Mouse (Mus musculus) left cerebral cortex, adult 2 months (tissue): Measurements from ENCODE around the gene AC153137.1. TPM values are rescaled to one million over a fixed set of nuclear protein-coding genes. Genes with fewer than 3 reads are reported as not detected.
A peak's percentile ranks its signal among the peaks of the same experiment; 100 is the strongest.

Experiments
- DNase-seq, 2 experiments: peaks; one replicate each; pipeline ENCODE4 v3.0.0; 2021 to 2022; ENCODE audit warnings: low spot score in 2 of 2, mixed read lengths in 1 of 2; ENCODE audit errors: extremely low spot score in 1 of 2
- H3K27ac ChIP-seq: fragments of 200-600 bp; 2 replicates; pipeline ENCODE4 v1.8.1; 2022
- H3K4me3 ChIP-seq: fragments of 200-600 bp; 2 replicates; pipeline ENCODE4 v1.8.1; 2022
- CTCF ChIP-seq: fragments of 200-600 bp; IDR thresholded peaks from 2 replicates; pipeline ENCODE4 v1.8.1; 2022; ENCODE audit warnings: antibody characterized with exemption, mild to moderate bottlenecking, moderate library complexity
- intact Hi-C: fragments of 180-260 bp; cut with DNase I; formaldehyde crosslinking; loops from one replicate; pipeline ENCODE4 v1.15.1; 2025
- total RNA-seq, 2 experiments: library from RNA; stranded (reverse); gene quantifications; 2 replicates each; pipeline ENCODE4 v1.2.3; 2021

The AC153137.1 gene
- total RNA-seq, 2 experiments from 2014 or later = not detected

DNA sequence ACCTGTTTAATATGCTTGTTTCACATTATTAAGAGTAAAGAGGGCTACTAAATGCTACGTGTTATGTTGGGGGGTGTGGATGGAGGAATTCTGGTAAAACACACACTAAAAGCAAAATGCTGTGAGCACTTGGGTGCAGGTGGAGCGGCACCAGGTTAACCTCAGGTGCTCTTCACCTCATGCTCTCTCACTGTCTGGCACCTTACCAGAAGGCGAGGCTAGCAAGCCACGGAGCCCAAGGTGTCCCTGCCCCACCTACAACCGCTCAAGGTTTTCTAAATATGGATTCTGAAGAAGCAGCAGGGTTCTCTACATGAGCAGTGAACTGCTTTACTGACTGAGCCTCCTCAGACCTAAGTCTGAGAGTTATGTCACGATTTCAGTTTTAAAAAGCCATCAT, 32.6 kb downstream of the AC153137.1 start:
- no peak overlapping the region for H3K27ac ChIP-seq
- DNase-seq = no peak
- no peak for TF ChIP-seq CTCF
- no peak overlapping the region for H3K4me3 ChIP-seq
- intact Hi-C loops = loop anchor here (5.0 to 10.0 kb wide), 3 partner anchors 140 to 168 kb away; no protein-coding TSS in a partner anchor

DNA sequence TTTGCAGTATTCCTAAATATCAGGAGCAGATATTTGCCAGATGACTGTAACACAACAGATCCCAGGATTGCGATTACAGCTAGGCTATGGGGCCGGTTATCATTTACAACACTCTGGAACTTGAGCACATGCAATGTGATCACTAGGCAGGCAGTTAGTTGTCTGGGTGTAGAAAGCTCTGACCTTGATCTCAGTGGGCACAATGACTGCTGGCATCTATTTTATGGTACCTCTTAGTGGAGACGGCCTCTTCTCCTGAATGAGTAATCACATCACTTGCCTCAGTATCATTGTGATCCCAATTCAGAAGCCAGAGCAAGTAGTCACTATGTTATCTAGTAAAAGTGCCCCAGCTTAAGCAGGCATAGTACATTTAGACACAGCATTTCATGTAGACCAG, 37.2 kb downstream of the AC153137.1 start:
- intact Hi-C loops = loop anchor here (10.0 kb wide), 1 partner anchor 136 kb away; no protein-coding TSS in a partner anchor
- TF ChIP-seq CTCF = no peak

DNA sequence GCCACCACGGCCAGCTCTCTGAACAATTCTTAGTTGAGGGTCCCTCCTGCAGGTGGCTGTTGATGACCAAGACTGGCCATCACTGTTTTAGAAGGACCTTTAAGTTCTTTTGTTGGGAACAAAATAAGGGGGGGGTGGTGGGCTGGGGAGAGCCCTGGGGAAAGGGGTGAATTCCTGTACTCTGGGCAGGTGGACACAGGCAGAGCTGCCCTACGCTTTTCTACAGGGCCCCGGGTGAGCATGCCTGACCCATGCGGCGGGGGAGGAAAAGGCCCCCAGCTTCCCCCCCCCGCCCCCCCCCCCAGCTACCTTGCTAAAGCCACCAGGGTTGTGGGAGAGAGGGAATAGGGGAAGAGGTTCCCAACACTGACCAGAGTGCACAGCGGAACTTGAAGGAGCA, 39.4 kb downstream of the AC153137.1 start:
- DNase-seq = no peak
- TF ChIP-seq CTCF = no peak
- intact Hi-C loops = no loop called here
- Histone ChIP-seq H3K4me3 (no peak overlapping the region), H3K27ac (no peak overlapping the region)

More for the DNA sequence above, 37.2 kb downstream of the AC153137.1 start:
- Histone ChIP-seq H3K27ac (no peak overlapping the region), H3K4me3 (no peak overlapping the region)
- DNase-seq = no peak

DNA sequence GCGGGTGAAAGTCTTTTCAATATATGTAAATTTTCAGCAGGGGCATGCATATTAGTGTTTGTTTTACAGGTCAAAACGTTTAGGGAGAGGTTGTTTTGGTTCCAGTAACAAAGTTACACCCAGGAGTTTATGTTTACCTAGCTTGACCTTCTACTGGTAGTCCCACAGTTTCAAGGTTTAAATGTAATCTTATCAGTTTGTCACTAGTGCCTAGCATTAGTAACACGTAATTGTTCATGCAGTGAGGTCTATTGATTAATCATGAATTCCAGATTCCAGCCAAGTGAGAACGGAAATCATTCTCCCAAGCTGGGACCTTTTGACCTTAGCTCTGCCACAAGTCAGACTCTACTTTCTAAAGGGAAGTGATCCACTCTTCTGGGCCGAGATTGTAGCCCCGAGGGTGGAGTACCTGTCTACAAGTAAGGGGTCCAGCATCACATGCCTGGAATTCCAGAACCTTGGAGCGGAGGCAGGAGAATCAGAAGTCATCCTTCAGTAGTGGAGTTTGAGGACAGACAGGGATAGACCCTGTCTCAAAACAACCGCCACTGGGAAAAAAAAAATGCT, 40.3 kb downstream of the AC153137.1 start:
- Histone ChIP-seq H3K27ac (peak overlapping the region; percentile 59; the same call in 1 of the 2 replicates), H3K4me3 (no peak overlapping the region)
- TF ChIP-seq CTCF = no peak
- DNase-seq = no peak
- intact Hi-C loops = no loop called here

- DNase-seq = no peak
- Histone ChIP-seq H3K4me3 (no peak overlapping the region), H3K27ac (peak overlapping the region; percentile 59)
- intact Hi-C loops = no loop called here
- no peak for TF ChIP-seq CTCF
Observed at GRCm38 (mm10) chr1:30936488-30936887, 41.3 kb downstream of the AC153137.1 start.

- no peak for DNase-seq
- peak; percentile 58 for TF ChIP-seq CTCF
- intact Hi-C loops = loop anchor here (1.0 to 5.0 kb wide), 2 partner anchors 59 to 153 kb away; partner anchors contain the start of gene Phf3
- no peak overlapping the region for H3K4me3 ChIP-seq
- no peak overlapping the region for H3K27ac ChIP-seq
Observed at GRCm38 (mm10) chr1:30930823-30931222, 46.9 kb downstream of the AC153137.1 start.

DNA sequence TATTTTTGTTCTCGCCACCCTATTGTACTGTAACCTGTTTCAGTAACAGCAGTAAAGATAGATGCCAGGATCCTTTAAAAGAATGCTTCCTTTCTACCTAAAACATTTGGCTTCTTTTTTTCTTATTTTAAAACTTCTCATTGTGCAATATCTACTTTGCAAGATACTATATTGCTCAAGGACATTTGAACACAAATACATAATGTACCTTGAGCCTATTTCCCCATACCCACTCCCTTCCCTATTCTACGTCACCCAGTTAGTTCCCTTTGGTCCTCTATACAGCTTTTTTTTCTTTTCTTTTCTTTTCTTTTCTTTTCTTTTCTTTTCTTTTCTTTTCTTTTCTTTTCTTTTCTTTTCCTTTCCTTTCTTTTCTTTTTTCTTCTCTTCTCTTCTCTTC, 47.6 kb downstream of the AC153137.1 start:
- intact Hi-C loops = loop anchor here (5.0 kb wide), 1 partner anchor 58 kb away; the partner anchor contains the start of gene Phf3
- no peak for DNase-seq
- H3K4me3 ChIP-seq = no peak overlapping the region

More for the DNA sequence above, 47.6 kb downstream of the AC153137.1 start:
- TF ChIP-seq CTCF = no peak
- no peak overlapping the region for H3K27ac ChIP-seq

Other genes with a start within 250 kb of the AC153137.1 start
- 100 to 1,000 TPM in 1 of 2 experiments, 10 to 100 TPM in 1; 94.6 to 107 TPM for gene Phf3, start 104.0 kb downstream of the AC153137.1 start, total RNA-seq
- not detected for gene Lgsn, start 198.4 kb upstream of the AC153137.1 start, total RNA-seq
- not detected for gene 4931428L18Rik, start 244.7 kb upstream of the AC153137.1 start, total RNA-seq
- gene Pih1d3, start 244.9 kb upstream of the AC153137.1 start, total RNA-seq = not detected